Mouse (Mus musculus): ENCODE results near the gene Gm128. TPM values are rescaled to one million over a fixed set of nuclear protein-coding genes. Genes with fewer than 3 reads are reported as not detected.

Gm128 gene
- total and polyA plus RNA-seq, 3 experiments, result 0.08 to 0.18 TPM; not detected in 1

DNA sequence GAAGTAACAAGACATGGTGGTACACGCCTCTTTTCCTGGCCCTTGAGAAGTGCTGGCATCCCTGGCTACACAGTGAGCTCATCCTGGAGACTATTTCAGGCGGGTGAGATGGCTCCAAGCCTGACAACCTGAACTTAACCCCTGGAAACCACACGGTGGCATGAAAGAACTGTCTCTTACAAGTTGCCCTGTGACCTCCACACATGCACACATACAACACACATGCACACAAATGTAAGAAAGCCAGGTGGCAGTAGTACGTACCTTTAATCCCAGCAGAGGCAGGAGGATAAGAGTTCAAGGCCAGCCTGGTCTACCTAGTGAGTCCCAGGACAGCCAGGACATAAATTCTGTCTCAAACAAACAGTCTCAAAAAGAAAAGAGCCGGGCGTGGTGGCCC, 2.4 kb downstream of the Gm128 start (continued):
- TF ChIP-seq NRF1 (IDR thresholded peaks at IDR 0.05; ENCODE audit: insufficient read depth, low read depth, low read length, poor library complexity, severe bottlenecking) (no peak), RAD21 (IDR thresholded peaks at IDR 0.05; ENCODE audit: low read depth, low read length) (no peak; the same call in 1 of the 2 replicates)

DNA sequence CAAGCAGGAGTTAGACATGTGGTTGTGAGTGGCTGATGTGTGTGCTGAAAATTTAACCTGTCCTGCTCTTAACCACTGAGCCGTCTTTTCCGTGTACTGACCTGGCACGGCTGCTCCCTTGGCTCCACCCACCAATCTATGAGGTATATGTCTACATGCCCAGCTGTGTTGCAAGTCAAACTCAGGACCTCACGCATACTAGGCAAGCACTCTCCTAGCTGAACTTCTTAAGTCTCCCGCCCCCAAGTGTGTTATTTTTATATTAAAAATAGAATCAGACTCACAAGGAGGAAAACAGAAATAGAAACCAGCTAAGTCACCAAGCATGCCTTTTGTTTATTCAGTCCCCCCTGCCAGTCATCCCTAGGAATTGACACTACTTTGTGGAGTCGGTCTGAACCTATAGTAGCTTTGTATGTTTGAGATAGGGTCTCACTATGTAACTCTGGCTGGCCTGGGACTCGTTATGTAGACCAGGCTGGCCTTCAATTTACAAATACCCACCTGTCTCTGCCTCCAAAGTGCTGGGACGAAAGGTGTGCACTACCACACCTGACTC, 3.8 kb downstream of the Gm128 start:
- H3K79me2 ChIP-seq (ENCODE audit: control insufficient read depth, insufficient read depth, low read length, poor library complexity), result peaks cover 8% of the 10 kb centered on the region
- peaks cover 6 to 45% of the 10 kb centered on the region in 2 experiments for H3K36me3 ChIP-seq (ENCODE audit: control insufficient read depth in 1 of 2, insufficient read depth in 2 of 2, low read length in 2 of 2)
- peaks cover under 1 to 3% of the 10 kb centered on the region in 2 experiments for H3K4me1 ChIP-seq (ENCODE audit: control insufficient read depth in 1 of 2, insufficient read depth in 2 of 2, low read length in 2 of 2)
- H3K9me3 ChIP-seq (replicated peaks; ENCODE audit: insufficient read depth, low read length), result no peaks in the 10 kb centered on the region
- TF ChIP-seq TBP (IDR thresholded peaks at IDR 0.05; ENCODE audit: low read depth, low read length), result no peak
- no peak for TF ChIP-seq HCFC1 (IDR thresholded peaks at IDR 0.05; ENCODE audit: low read depth, low read length)
- no peak for TF ChIP-seq TCF12 (IDR thresholded peaks at IDR 0.05; ENCODE audit: low read depth, low read length)
- no peak for TF ChIP-seq NRF1 (IDR thresholded peaks at IDR 0.05; ENCODE audit: insufficient read depth, low read depth, low read length, poor library complexity, severe bottlenecking)
- TF ChIP-seq MAZ (IDR thresholded peaks at IDR 0.05; ENCODE audit: low read depth, low read length), result no peak
- TF ChIP-seq ZKSCAN1 (IDR thresholded peaks at IDR 0.05; ENCODE audit: low read depth, low read length), result no peak
- TF ChIP-seq GATA1 (IDR thresholded peaks at IDR 0.05; ENCODE audit: low read depth, low read length), result no peak
- TF ChIP-seq MYB (IDR thresholded peaks at IDR 0.05; ENCODE audit: low read depth, low read length), result no peak
- no peak for TF ChIP-seq RAD21 (IDR thresholded peaks at IDR 0.05; ENCODE audit: low read depth, low read length)
- no peak for TF ChIP-seq TAL1 (IDR thresholded peaks at IDR 0.05; ENCODE audit: low read length)
- no peak for TF ChIP-seq RCOR1 (IDR thresholded peaks at IDR 0.05; ENCODE audit: low read depth, low read length)
- TF ChIP-seq GABPA (IDR thresholded peaks at IDR 0.05; ENCODE audit: low read depth, low read length), result no peak
- TF ChIP-seq E2F4 (IDR thresholded peaks at IDR 0.05; ENCODE audit: borderline replicate concordance, low read depth, low read length), result no peak
- TF ChIP-seq ZNF384 (IDR thresholded peaks at IDR 0.05; ENCODE audit: low read depth, low read length), result no peak
- TF ChIP-seq BHLHE40 (IDR thresholded peaks at IDR 0.05; ENCODE audit: borderline replicate concordance, low read depth, low read length), result no peak
- no peak overlapping the region for H3K9ac ChIP-seq (ENCODE audit: control insufficient read depth, low read depth, low read length, poor library complexity, severe bottlenecking)
- no peak overlapping the region for H3K4me3 ChIP-seq (ENCODE audit: control insufficient read depth in 1 of 2, insufficient read depth in 1 of 2, low read depth in 2 of 2, low read length in 2 of 2)
- H3K27ac ChIP-seq (ENCODE audit: control insufficient read depth, low read depth, low read length), result no peak overlapping the region
- DNase-seq (ENCODE audit: low read depth, low spot score), result no peak
- no peaks in the 10 kb centered on the region for H3K27me3 ChIP-seq (ENCODE audit: control insufficient read depth in 1 of 2, insufficient read depth in 2 of 2, low read length in 2 of 2)

DNA sequence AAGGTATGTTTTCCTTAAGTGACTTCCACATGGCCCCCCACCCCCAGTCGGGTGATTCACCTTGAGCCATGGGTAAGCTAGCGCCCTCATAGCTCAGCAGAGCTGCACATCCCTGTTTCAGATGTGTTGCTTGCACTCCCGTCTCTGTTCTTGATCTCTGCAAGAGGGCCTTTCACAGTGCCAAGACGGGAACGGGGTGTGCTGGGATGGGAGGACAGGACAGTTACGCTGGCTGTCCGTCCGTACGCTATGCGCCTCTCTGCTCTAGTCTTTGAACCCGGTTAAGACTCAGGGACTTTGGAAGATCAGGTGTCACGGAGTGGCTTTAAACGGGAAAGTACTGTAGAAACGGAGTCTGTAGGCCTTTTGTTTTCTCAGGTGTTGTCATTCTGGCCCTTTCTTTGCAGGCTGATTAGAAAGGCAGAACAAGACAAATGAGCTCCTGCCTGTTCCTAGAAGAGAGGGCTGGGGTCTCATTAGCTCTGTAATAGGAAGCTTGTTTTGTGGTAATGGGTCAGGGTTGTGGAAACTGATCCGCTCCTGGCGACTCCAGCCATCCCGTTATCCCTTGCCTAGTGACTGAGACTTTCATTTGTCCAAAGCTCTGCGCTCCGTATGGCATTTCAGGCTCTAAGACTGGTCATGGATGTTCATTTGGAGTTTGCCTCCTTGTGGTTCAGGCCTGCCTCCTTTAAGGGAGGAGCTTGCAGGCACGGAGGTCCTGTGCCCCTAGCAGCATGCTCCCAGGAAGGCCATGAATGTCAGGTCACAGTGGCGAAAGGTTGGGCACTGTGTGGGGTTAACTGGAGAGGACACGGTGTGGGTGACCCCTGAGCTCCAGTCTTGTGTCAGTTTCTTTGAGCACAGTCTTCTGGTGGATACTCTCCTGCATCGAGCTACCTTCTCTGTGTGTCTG, 5.8 kb downstream of the Gm128 start:
- H3K27me3 ChIP-seq (ENCODE audit: control insufficient read depth in 1 of 2, insufficient read depth in 2 of 2, low read length in 2 of 2), result no peaks in the 10 kb centered on the region
- peaks cover 21 to 52% of the 10 kb centered on the region in 2 experiments for H3K36me3 ChIP-seq (ENCODE audit: control insufficient read depth in 1 of 2, insufficient read depth in 2 of 2, low read length in 2 of 2)
- H3K4me1 ChIP-seq (ENCODE audit: control insufficient read depth in 1 of 2, insufficient read depth in 2 of 2, low read length in 2 of 2), result peaks cover 14 to 18% of the 10 kb centered on the region in 2 experiments
- H3K9me3 ChIP-seq (replicated peaks; ENCODE audit: insufficient read depth, low read length), result no peaks in the 10 kb centered on the region
- TF ChIP-seq RCOR1 (IDR thresholded peaks at IDR 0.05; ENCODE audit: low read depth, low read length), result no peak
- TF ChIP-seq HCFC1 (IDR thresholded peaks at IDR 0.05; ENCODE audit: low read depth, low read length), result no peak
- no peak for TF ChIP-seq MXI1 (IDR thresholded peaks at IDR 0.05; ENCODE audit: low read depth, low read length)
- no peak for TF ChIP-seq ZMIZ1 (IDR thresholded peaks at IDR 0.05; ENCODE audit: low read depth, low read length)
- no peak for TF ChIP-seq EP300 (IDR thresholded peaks at IDR 0.05; ENCODE audit: low read depth in 1 of 2, low read length in 2 of 2)
- TF ChIP-seq ZC3H11A (IDR thresholded peaks at IDR 0.05; ENCODE audit: low read depth, low read length), result no peak
- no peak for TF ChIP-seq NELFE (IDR thresholded peaks at IDR 0.05; ENCODE audit: low read depth, low read length)
- no peak for TF ChIP-seq KAT2A (conservative IDR thresholded peaks at IDR 0.05; ENCODE audit: low read depth, low read length)
- no peak for TF ChIP-seq BHLHE40 (IDR thresholded peaks at IDR 0.05; ENCODE audit: borderline replicate concordance, low read depth, low read length)
- TF ChIP-seq TCF12 (IDR thresholded peaks at IDR 0.05; ENCODE audit: low read depth, low read length), result no peak
- no peak for TF ChIP-seq UBTF (IDR thresholded peaks at IDR 0.05; ENCODE audit: borderline replicate concordance, insufficient read depth, low read depth, low read length)
- no peak for TF ChIP-seq USF2 (IDR thresholded peaks at IDR 0.05; ENCODE audit: borderline replicate concordance in 1 of 2, insufficient read depth in 1 of 2, low read depth in 1 of 2, low read length in 2 of 2)
- no peak for TF ChIP-seq TAL1 (IDR thresholded peaks at IDR 0.05; ENCODE audit: low read length)
- no peak for TF ChIP-seq ETS1 (IDR thresholded peaks at IDR 0.05; ENCODE audit: low read depth, low read length)
- TF ChIP-seq CHD2 (IDR thresholded peaks at IDR 0.05; ENCODE audit: low read length), result no peak
- no peak overlapping the region for H3K27ac ChIP-seq (ENCODE audit: control insufficient read depth, low read depth, low read length)
- H3K9ac ChIP-seq (ENCODE audit: control insufficient read depth, low read depth, low read length, poor library complexity, severe bottlenecking), result no peak overlapping the region
- H3K4me3 ChIP-seq (ENCODE audit: control insufficient read depth in 1 of 2, insufficient read depth in 1 of 2, low read depth in 2 of 2, low read length in 2 of 2), result no peak overlapping the region
- peaks cover 26% of the 10 kb centered on the region for H3K79me2 ChIP-seq (ENCODE audit: control insufficient read depth, insufficient read depth, low read length, poor library complexity)
- no peak for DNase-seq (ENCODE audit: low read depth, low spot score)
